Mouse (Mus musculus) liver, adult 2 months (tissue): ENCODE results near the gene Pecam1. TPM values are rescaled to one million over a fixed set of nuclear protein-coding genes. Genes with fewer than 3 reads are reported as not detected.

Source experiments
- DNase-seq: peaks from one replicate; pipeline ENCODE4 v3.0.0-alpha.2; 2011; ENCODE audit warnings: low read depth, low spot score; ENCODE audit errors: extremely low read depth
- H3K27ac ChIP-seq: fragments of 200-500 bp; replicated peaks from 2 replicates; pipeline ENCODE4 v1.5.1; 2012; ENCODE audit warnings: low read depth, mild to moderate bottlenecking, control low read depth, inconsistent platforms, low read length; ENCODE audit not compliant: insufficient read depth
- H3K27me3 ChIP-seq: fragments of 200-500 bp; 2 replicates; pipeline ENCODE4 v1.6.1; 2012; ENCODE audit warnings: mild to moderate bottlenecking, moderate library complexity, low read length, inconsistent platforms; ENCODE audit not compliant: control insufficient read depth, insufficient read depth
- H3K36me3 ChIP-seq: fragments of 200-500 bp; 2 replicates; pipeline ENCODE4 v1.6.1; 2012; ENCODE audit warnings: low read length, inconsistent platforms; ENCODE audit not compliant: control insufficient read depth, insufficient read depth
- H3K4me1 ChIP-seq: fragments of 200-500 bp; 2 replicates; pipeline ENCODE4 v1.6.1; 2011; ENCODE audit warnings: low read length; ENCODE audit not compliant: control insufficient read depth, insufficient read depth
- H3K4me3 ChIP-seq: fragments of 200-500 bp; 2 replicates; pipeline ENCODE4 v1.5.1; 2011; ENCODE audit warnings: low read depth, mild to moderate bottlenecking, control low read depth, low read length, moderate library complexity; ENCODE audit not compliant: insufficient read depth
- H3K79me2 ChIP-seq: fragments of 200-500 bp; 2 replicates; pipeline ENCODE4 v1.6.1; 2012; ENCODE audit warnings: inconsistent platforms, mild to moderate bottlenecking, low read length, moderate library complexity; ENCODE audit not compliant: control insufficient read depth, insufficient read depth
- H3K9ac ChIP-seq: fragments of 200-500 bp; 2 replicates; pipeline ENCODE4 v1.6.1; 2012; ENCODE audit warnings: low read depth, mild to moderate bottlenecking, control low read depth, inconsistent platforms, low read length
- CTCF ChIP-seq: fragments of 200-500 bp; IDR thresholded peaks from 2 replicates; pipeline ENCODE4 v1.5.1; 2011; ENCODE audit warnings: low read depth, low read length, control low read depth
- POLR2A ChIP-seq: fragments of 200-500 bp; IDR thresholded peaks from 2 replicates; pipeline ENCODE4 v1.6.1; 2011; ENCODE audit warnings: low read length, control low read depth; ENCODE audit not compliant: insufficient read depth; ENCODE audit errors: extremely low read depth
- WGBS: fragments of 180-500 bp; shearing (Covaris S2); methylation state at CpG from one replicate; pipeline ENCODE4 v1.1.7; 2018; 5-methylcytosine and 5-hydroxymethylcytosine counted together
- polyA plus RNA-seq: library from polyadenylated mRNA; depleted of rRNA; stranded (reverse); fragments of >200 nt; gene quantifications from 2 replicates; pipeline ENCODE4 v1.2.3, GENCODE M21; 2012
- total RNA-seq: library from RNA; depleted of rRNA; stranded (reverse); fragments of >200 nt; gene quantifications from 2 replicates; pipeline ENCODE4 v1.2.3, GENCODE M21; 2014

Pecam1 gene
- total and polyA plus RNA-seq, 2 experiments, result 5.4 to 14.6 TPM

- Histone ChIP-seq H3K27ac (no peak overlapping the region), H3K4me1 (peaks cover 13% of the 10 kb centered on the region), H3K79me2 (no peaks in the 10 kb centered on the region), H3K27me3 (no peaks in the 10 kb centered on the region), H3K36me3 (no peaks in the 10 kb centered on the region), H3K9ac (no peak overlapping the region), H3K4me3 (no peak overlapping the region)
- peak; percentile 48 for DNase-seq
- WGBS, result 76% methylated on average over 8 of the region's 8 CpGs
- TF ChIP-seq CTCF (no peak), POLR2A (no peak)
These were observed 81.1 kb downstream of the Pecam1 start for GRCm38 (mm10) chr11:106669102-106669872.

GRCm38 (mm10) chr11:106668336-106668735 lies 82.1 kb downstream of the Pecam1 start:
- Histone ChIP-seq H3K4me3 (no peak overlapping the region), H3K27me3 (no peaks in the 10 kb centered on the region), H3K36me3 (no peaks in the 10 kb centered on the region), H3K27ac (peak overlapping the region; percentile 22; the same call in 1 of the 2 replicates), H3K79me2 (no peaks in the 10 kb centered on the region), H3K4me1 (peaks cover 6% of the 10 kb centered on the region; the same call in 1 of the 2 replicates), H3K9ac (no peak overlapping the region)
- no peak for TF ChIP-seq CTCF
- DNase-seq, result no peak
- 67% methylated on average over 7 of the region's 7 CpGs for WGBS

- Histone ChIP-seq H3K4me3 (no peak overlapping the region), H3K36me3 (no peaks in the 10 kb centered on the region), H3K79me2 (no peaks in the 10 kb centered on the region), H3K27me3 (no peaks in the 10 kb centered on the region), H3K4me1 (peaks cover 3% of the 10 kb centered on the region; the same call in 1 of the 2 replicates), H3K27ac (no peak overlapping the region), H3K9ac (no peak overlapping the region)
- WGBS, result 14% methylated on average over 11 of the region's 11 CpGs
- TF ChIP-seq POLR2A (no peak), CTCF (no peak)
- DNase-seq, result peak; percentile 87
These were observed 82.6 kb downstream of the Pecam1 start for GRCm38 (mm10) chr11:106667855-106668254.

DNA sequence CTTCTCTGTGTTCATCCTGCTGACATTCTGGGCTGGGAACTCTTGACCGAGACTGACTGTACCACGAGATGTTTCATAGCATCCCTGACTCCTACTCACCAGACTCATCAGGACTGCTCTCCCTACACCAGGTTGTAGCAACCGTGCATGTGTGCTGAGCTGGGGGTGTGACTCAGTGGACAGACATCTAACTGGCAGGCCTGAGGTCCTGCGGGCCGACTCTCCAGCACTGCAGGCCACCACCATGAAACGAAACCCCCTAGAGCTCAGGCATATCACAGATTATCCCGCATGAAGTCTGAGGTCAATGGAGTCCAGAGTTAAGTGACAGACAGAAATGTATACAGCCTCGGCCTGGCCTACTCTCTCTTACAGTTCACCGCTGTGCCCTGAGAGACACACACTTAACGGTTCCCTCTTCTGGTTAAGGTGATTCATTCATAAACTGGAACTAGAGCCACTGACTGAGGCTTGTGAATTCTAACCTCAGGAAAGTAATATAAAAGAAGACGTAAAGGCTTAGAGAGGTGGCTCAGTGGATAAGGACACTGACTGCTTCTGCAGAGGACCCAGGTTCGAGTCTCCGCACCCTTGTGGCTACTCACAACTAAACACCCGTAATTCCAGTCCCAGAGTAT lies 83.8 kb downstream of the Pecam1 start:
- no peak for TF ChIP-seq CTCF
- no peak for TF ChIP-seq POLR2A
- H3K27me3 ChIP-seq, result no peaks in the 10 kb centered on the region
- H3K9ac ChIP-seq, result no peak overlapping the region
- no peak overlapping the region for H3K4me3 ChIP-seq
- peaks cover 3% of the 10 kb centered on the region; the same call in 1 of the 2 replicates for H3K4me1 ChIP-seq
- H3K79me2 ChIP-seq, result no peaks in the 10 kb centered on the region
- WGBS, result 94% methylated on average over 14 of the region's 14 CpGs
- H3K36me3 ChIP-seq, result no peaks in the 10 kb centered on the region
- DNase-seq, result no peak
- no peak overlapping the region for H3K27ac ChIP-seq

GRCm38 (mm10) chr11:106665841-106666240 lies 84.6 kb downstream of the Pecam1 start:
- Histone ChIP-seq H3K36me3 (no peaks in the 10 kb centered on the region), H3K4me1 (peaks cover 3% of the 10 kb centered on the region; the same call in 1 of the 2 replicates), H3K9ac (no peak overlapping the region), H3K4me3 (no peak overlapping the region), H3K27ac (no peak overlapping the region), H3K27me3 (no peaks in the 10 kb centered on the region), H3K79me2 (no peaks in the 10 kb centered on the region)
- DNase-seq, result no peak
- 94% methylated on average over 2 of the region's 2 CpGs for WGBS
- TF ChIP-seq POLR2A (no peak), CTCF (no peak)

DNA sequence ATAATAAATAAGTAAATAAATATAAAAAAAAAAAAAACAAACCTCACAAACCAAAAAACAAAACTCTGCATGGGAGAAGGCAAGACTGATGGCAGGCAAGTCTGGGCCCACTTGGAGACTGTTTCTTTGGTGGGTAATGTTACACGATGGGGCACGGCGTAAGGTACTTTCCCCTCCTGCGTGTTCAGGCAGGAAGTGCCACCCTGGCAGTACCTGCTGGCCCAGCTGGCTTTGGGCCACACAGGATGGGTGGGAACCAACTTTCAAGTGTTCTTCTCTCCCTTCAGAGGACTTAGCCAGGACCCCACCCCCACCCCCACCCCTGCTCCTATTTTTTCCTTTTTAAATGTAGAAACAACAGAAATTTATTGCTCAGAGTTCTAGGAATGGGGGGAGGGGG lies 85.1 kb downstream of the Pecam1 start:
- Histone ChIP-seq H3K79me2 (no peaks in the 10 kb centered on the region), H3K36me3 (no peaks in the 10 kb centered on the region), H3K4me3 (no peak overlapping the region), H3K27me3 (no peaks in the 10 kb centered on the region), H3K27ac (no peak overlapping the region), H3K9ac (no peak overlapping the region), H3K4me1 (peaks cover 3% of the 10 kb centered on the region; the same call in 1 of the 2 replicates)
- 90% methylated on average over 4 of the region's 4 CpGs for WGBS
- no peak for TF ChIP-seq CTCF
- TF ChIP-seq POLR2A, result no peak
- DNase-seq, result no peak
